Mouse (Mus musculus) liver, embryonic 12.5 days (tissue): ENCODE data around the gene Zswim8. TPM values are rescaled to one million over a fixed set of nuclear protein-coding genes. Genes with fewer than 3 reads are reported as not detected.

Experiments used
- ATAC-seq: fragments of 200-750 bp; cut with Nextera tagmentation; 2 replicates; pipeline ENCODE4 v1.8.0; 2017; ENCODE audit warnings: moderate number of reproducible peaks, mild to moderate bottlenecking, moderate library complexity
- H3K27ac ChIP-seq: fragments of 300-500 bp; sonication (generic); 2 replicates; pipeline ENCODE4 v1.5.1; 2016; ENCODE audit warnings: mild to moderate bottlenecking
- H3K27me3 ChIP-seq: fragments of 300-500 bp; sonication (generic); replicated peaks from 2 replicates; pipeline ENCODE4 v1.6.1; 2016; ENCODE audit warnings: mild to moderate bottlenecking, moderate library complexity
- H3K36me3 ChIP-seq: fragments of 300-500 bp; sonication (generic); 2 replicates; pipeline ENCODE4 v1.6.1; 2016; ENCODE audit warnings: mild to moderate bottlenecking, moderate library complexity
- H3K4me1 ChIP-seq: fragments of 300-500 bp; sonication (generic); 2 replicates; pipeline ENCODE4 v1.6.1; 2016
- H3K4me2 ChIP-seq: fragments of 300-500 bp; sonication (generic); 2 replicates; pipeline ENCODE4 v1.6.1; 2016; ENCODE audit warnings: mild to moderate bottlenecking, moderate library complexity
- H3K4me3 ChIP-seq: fragments of 300-500 bp; sonication (generic); 2 replicates; pipeline ENCODE4 v1.5.1; 2016; ENCODE audit warnings: mild to moderate bottlenecking, moderate library complexity
- H3K9ac ChIP-seq: fragments of 300-500 bp; sonication (generic); 2 replicates; pipeline ENCODE4 v1.6.1; 2016; ENCODE audit warnings: mild to moderate bottlenecking, moderate library complexity
- H3K9me3 ChIP-seq: fragments of 300-500 bp; sonication (generic); replicated peaks from 2 replicates; pipeline ENCODE4 v1.6.1; 2016; ENCODE audit warnings: mild to moderate bottlenecking, moderate library complexity
- WGBS: fragments of 180-500 bp; shearing (Covaris S2); methylation state at CpG from one replicate; pipeline ENCODE4 v1.1.7; 2016; ENCODE audit not compliant: insufficient replicate concordance; 5-methylcytosine and 5-hydroxymethylcytosine counted together
- polyA plus RNA-seq: library from polyadenylated mRNA; unstranded; fragments of >200 nt; fragmentation: Nextera tagmentation; extraction: Ambion mirVana; gene quantifications from 2 replicates; pipeline ENCODE4 v1.2.1, GENCODE M21; 2016

The Zswim8 gene
- 10.7 and 11.1 TPM in 2 replicates for polyA plus RNA-seq

- WGBS: under 1% methylated on average over 71 of the region's 80 CpGs
- H3K27ac ChIP-seq: peak within 1 kb of the TSS; percentile 87
- peak within 1 kb of the TSS; percentile 95 for H3K9ac ChIP-seq
- peak within 1 kb of the TSS; percentile 91 for H3K4me3 ChIP-seq
- no peaks in the 10 kb centered on the region for H3K27me3 ChIP-seq
- ATAC-seq: peak; percentile 89
- H3K9me3 ChIP-seq: no peaks in the 10 kb centered on the region
- H3K4me1 ChIP-seq: peaks cover 40% of the 10 kb centered on the region
- H3K4me2 ChIP-seq: peak within 1 kb of the TSS; percentile 99
- peaks cover 40% of the 10 kb centered on the region for H3K36me3 ChIP-seq
Observed at GRCm38 (mm10) chr14:20707201-20708190, at the start of gene Zswim8. TSS of gene Zswim8 (plus strand) at chr14:20707552.

DNA sequence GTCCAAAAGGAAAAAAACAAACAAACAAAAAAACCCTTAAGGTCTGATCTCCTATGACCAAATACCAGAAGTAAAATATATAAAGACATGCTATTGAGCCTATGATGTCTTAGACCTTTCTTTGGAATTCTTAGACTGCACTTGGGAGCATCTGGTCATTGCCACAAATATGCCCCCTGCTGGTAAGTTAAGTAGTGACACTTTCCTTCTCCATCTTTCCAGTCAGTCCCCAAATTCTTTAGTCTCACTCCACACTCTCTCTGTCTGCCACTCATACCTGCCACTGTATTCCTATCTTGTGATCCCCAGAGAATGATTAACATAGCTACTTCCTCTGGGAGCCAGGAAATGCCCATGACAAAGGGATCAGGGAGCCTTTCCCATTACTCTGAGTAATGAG is 49.0 kb upstream of the Zswim8 start:
- H3K27me3 ChIP-seq: peaks cover 31% of the 10 kb centered on the region
- no peaks in the 10 kb centered on the region for H3K36me3 ChIP-seq
- H3K9ac ChIP-seq: no peak overlapping the region
- H3K4me1 ChIP-seq: peaks cover 22% of the 10 kb centered on the region
- H3K27ac ChIP-seq: no peak overlapping the region
- H3K9me3 ChIP-seq: no peaks in the 10 kb centered on the region
- ATAC-seq: no peak
- H3K4me2 ChIP-seq: no peak overlapping the region
- no peak overlapping the region for H3K4me3 ChIP-seq

GRCm38 (mm10) chr14:20658902-20659301 is 48.5 kb upstream of the Zswim8 start:
- Histone ChIP-seq H3K36me3 (no peaks in the 10 kb centered on the region), H3K4me1 (peaks cover 22% of the 10 kb centered on the region), H3K9me3 (no peaks in the 10 kb centered on the region), H3K27me3 (peaks cover 37% of the 10 kb centered on the region), H3K4me2 (no peak overlapping the region), H3K9ac (no peak overlapping the region), H3K4me3 (no peak overlapping the region), H3K27ac (no peak overlapping the region)
- 71% methylated on average over 6 of the region's 6 CpGs for WGBS
- ATAC-seq: no peak

DNA sequence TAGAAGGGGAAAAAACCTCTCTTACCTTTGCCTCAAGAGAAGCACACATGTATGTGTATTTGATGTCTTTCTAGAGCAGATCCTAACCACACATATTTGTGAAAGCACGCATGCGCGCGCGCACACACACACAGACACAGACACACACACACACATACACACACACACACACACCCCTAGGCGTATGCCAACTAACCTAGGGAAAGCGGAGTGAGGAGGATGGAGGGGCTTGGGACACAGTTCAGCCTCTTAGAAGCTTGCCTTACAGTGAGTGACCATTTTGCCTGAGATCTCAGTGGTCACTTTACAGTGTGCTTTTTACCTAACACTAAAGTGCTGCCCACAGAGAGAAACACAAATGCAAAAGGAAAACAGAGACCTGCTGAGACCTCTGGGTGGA is 47.7 kb upstream of the Zswim8 start:
- Histone ChIP-seq H3K27me3 (peaks cover 45% of the 10 kb centered on the region), H3K4me3 (no peak overlapping the region), H3K9ac (no peak overlapping the region), H3K9me3 (no peaks in the 10 kb centered on the region), H3K27ac (no peak overlapping the region), H3K4me1 (peaks cover 22% of the 10 kb centered on the region), H3K4me2 (no peak overlapping the region), H3K36me3 (no peaks in the 10 kb centered on the region)
- no peak for ATAC-seq
- 87% methylated on average over 7 of the region's 7 CpGs for WGBS

- Histone ChIP-seq H3K36me3 (no peaks in the 10 kb centered on the region), H3K4me2 (peak overlapping the region; percentile 93), H3K9ac (peak overlapping the region; percentile 67), H3K9me3 (no peaks in the 10 kb centered on the region), H3K4me3 (peak overlapping the region; percentile 63), H3K4me1 (peaks cover 22% of the 10 kb centered on the region), H3K27me3 (peaks cover 56% of the 10 kb centered on the region), H3K27ac (0 out of 2 replicates have a peak overlapping the region, but pooled peaks have one; percentile 34)
- ATAC-seq: peak; percentile 82
- WGBS: 3% methylated on average over 52 of the region's 52 CpGs
Observed at GRCm38 (mm10) chr14:20660827-20661660, 46.3 kb upstream of the Zswim8 start.

GRCm38 (mm10) chr14:20661661-20662331 is 45.6 kb upstream of the Zswim8 start:
- 0 out of 2 replicates have a peak overlapping the region, but pooled peaks have one; percentile 34 for H3K27ac ChIP-seq
- peak overlapping the region; percentile 67 for H3K9ac ChIP-seq
- H3K36me3 ChIP-seq: no peaks in the 10 kb centered on the region
- 15% methylated on average over 19 of the region's 19 CpGs for WGBS
- H3K4me3 ChIP-seq: peak overlapping the region; percentile 63
- no peaks in the 10 kb centered on the region for H3K9me3 ChIP-seq
- ATAC-seq: peak; percentile 25; the same call in 1 of the 2 replicates
- H3K27me3 ChIP-seq: peaks cover 63% of the 10 kb centered on the region
- peak overlapping the region; percentile 93 for H3K4me2 ChIP-seq
- peaks cover 22% of the 10 kb centered on the region for H3K4me1 ChIP-seq

GRCm38 (mm10) chr14:20662740-20663139 is 44.6 kb upstream of the Zswim8 start:
- Histone ChIP-seq H3K9me3 (no peaks in the 10 kb centered on the region), H3K4me1 (peaks cover 22% of the 10 kb centered on the region), H3K4me2 (no peak overlapping the region), H3K9ac (no peak overlapping the region), H3K36me3 (no peaks in the 10 kb centered on the region), H3K27me3 (peaks cover 70% of the 10 kb centered on the region), H3K27ac (no peak overlapping the region), H3K4me3 (no peak overlapping the region)
- 63% methylated on average over 3 of the region's 3 CpGs for WGBS
- ATAC-seq: no peak

- no peak for ATAC-seq
- Histone ChIP-seq H3K9me3 (no peaks in the 10 kb centered on the region), H3K9ac (no peak overlapping the region), H3K4me2 (no peak overlapping the region), H3K27me3 (peaks cover 75% of the 10 kb centered on the region), H3K4me3 (no peak overlapping the region), H3K4me1 (peaks cover 19% of the 10 kb centered on the region), H3K36me3 (no peaks in the 10 kb centered on the region), H3K27ac (no peak overlapping the region)
- 58% methylated on average over 2 of the region's 2 CpGs for WGBS
Observed at GRCm38 (mm10) chr14:20663601-20664000, 43.8 kb upstream of the Zswim8 start.

- Histone ChIP-seq H3K4me3 (no peak overlapping the region), H3K9me3 (no peaks in the 10 kb centered on the region), H3K4me2 (no peak overlapping the region), H3K27me3 (peaks cover 82% of the 10 kb centered on the region), H3K4me1 (peaks cover 19% of the 10 kb centered on the region), H3K36me3 (no peaks in the 10 kb centered on the region), H3K27ac (no peak overlapping the region), H3K9ac (no peak overlapping the region)
- no peak for ATAC-seq
- 65% methylated on average over 3 of the region's 3 CpGs for WGBS
Observed at GRCm38 (mm10) chr14:20664436-20664835, 42.9 kb upstream of the Zswim8 start.

GRCm38 (mm10) chr14:20667469-20667868 is 39.9 kb upstream of the Zswim8 start:
- ATAC-seq: no peak
- Histone ChIP-seq H3K4me2 (no peak overlapping the region), H3K27me3 (peaks cover 67% of the 10 kb centered on the region), H3K4me3 (no peak overlapping the region), H3K9ac (no peak overlapping the region), H3K4me1 (0 out of 2 replicates have a peak, but pooled peaks cover 3% of the 10 kb centered on the region), H3K9me3 (no peaks in the 10 kb centered on the region), H3K27ac (no peak overlapping the region), H3K36me3 (no peaks in the 10 kb centered on the region)
- WGBS: 57% methylated on average over 1 of the region's 1 CpGs

DNA sequence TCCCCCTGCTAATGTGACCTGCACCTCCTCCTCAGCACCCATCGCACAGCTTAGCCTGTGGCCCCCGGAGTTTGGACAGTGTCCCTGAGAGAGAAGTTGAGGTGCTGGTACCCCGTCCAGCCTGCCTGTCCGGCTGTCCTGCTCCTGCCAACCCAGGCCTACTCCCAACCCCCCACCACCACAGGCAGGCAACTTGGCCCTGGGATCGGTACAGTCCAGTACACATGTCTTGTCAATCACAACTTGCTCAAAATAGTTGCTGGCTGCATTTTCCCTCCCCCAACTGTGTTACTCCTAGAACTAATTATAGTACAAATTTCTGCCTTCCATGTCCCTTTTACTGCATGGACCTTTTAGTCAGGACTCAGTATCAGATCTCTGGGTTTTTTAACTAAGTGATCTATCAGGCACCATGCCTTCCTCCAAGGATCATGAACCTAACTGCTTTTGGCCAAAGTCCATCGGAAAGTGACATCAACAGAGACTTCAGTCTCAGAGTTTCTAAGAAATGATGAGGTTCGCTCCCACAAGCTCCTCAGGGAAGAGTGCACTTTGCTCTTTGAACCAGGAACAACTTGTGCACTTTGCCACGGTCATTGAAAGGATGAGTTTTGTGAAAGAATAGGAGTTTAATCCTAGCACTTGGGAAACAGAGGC is 39.1 kb upstream of the Zswim8 start, which contains the start of gene Synpo2l:
Gene Synpo2l, minus strand, starts transcription at position 201 of the 657 bp plus-strand sequence.
- Histone ChIP-seq H3K9me3 (no peaks in the 10 kb centered on the region), H3K27ac (no peak within 1 kb of the TSS), H3K36me3 (0 out of 2 replicates have a peak, but pooled peaks cover 2% of the 10 kb centered on the region), H3K4me2 (no peak within 1 kb of the TSS), H3K9ac (no peak within 1 kb of the TSS), H3K27me3 (peaks cover 59% of the 10 kb centered on the region), H3K4me1 (peaks cover 5% of the 10 kb centered on the region; the same call in 1 of the 2 replicates), H3K4me3 (no peak within 1 kb of the TSS)
- no peak for ATAC-seq
- 64% methylated on average over 8 of the region's 8 CpGs for WGBS
